Mouse (Mus musculus): Measurements from ENCODE around the gene 1500009C09Rik. TPM values are rescaled to one million over a fixed set of nuclear protein-coding genes. Genes with fewer than 3 reads are reported as not detected.
A peak's percentile ranks its signal among the peaks of the same experiment; 100 is the strongest.
"Not testable (repeated sequence)": the region's sequence is repeated elsewhere in the genome, so short reads cannot be mapped to it uniquely, and the experiment has no call there.

1500009C09Rik gene
- polyA plus RNA-seq, 1 experiment, result 0.06 TPM

DNA sequence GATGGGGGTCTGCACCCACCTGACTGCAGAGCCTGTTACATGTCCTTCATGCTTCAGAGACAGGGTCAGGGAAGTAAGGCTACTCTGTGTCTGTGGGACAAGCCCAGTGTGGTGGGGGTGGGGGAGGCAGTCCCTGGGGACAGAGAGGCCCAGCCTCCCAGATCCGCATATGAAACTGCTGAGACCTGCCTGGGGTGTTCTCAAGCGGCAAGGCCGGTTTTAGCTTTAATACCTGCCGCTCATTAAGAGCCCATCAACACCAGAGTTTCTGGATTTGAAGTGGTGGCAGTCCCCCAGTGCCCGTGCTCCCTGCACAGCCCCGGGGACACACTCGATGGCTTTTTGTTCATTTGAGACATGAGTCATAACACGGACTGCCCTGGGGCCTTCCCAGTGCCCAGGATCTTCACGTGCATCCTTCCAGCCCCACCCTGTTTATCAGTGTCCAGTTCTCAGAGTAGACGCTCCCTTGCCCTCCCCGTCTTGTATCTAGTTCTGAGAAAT lies 22.6 kb upstream of the 1500009C09Rik start:
- Histone ChIP-seq H3K4me3 (replicated peaks) (no peak overlapping the region), H3K4me1 (peaks cover 26% of the 10 kb centered on the region), H3K9me3 (no peaks in the 10 kb centered on the region), H3K36me3 (replicated peaks; ENCODE audit: low read length) (peaks cover 13% of the 10 kb centered on the region), H3K27me3 (replicated peaks) (peaks cover 51% of the 10 kb centered on the region)
- TF ChIP-seq GATA1 (IDR thresholded peaks at IDR 0.05; ENCODE audit: borderline replicate concordance, low read length), result no peak
- TF ChIP-seq FLI1 (IDR thresholded peaks at IDR 0.05; ENCODE audit: low read length), result no peak

DNA sequence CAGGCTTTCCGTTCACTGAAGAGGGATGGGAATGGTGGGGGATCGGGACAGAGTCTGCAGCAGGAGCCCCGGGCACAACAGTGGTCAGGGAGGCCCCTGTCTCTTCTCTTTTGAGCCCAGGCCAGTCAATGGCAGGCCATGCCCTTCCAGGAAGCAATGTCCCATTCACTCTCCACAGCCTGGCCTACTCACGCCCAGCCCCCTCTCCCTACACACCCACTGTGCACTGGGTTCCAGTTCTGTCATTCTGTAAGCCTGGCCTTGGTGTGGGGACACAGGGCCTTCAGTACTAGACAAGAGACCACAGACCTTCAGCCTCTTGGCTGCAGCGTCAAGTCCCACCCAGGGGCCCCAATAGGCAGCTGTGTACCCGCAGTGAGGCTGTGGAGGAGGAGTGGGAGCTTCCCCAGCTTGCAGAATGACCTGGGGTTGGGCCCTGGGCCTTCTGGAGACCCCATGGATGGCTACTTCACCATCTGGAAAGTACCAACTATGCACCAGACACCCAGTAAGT lies 22.0 kb upstream of the 1500009C09Rik start:
- Histone ChIP-seq H3K27me3 (replicated peaks) (peaks cover 45% of the 10 kb centered on the region), H3K4me1 (peaks cover 29% of the 10 kb centered on the region), H3K36me3 (replicated peaks; ENCODE audit: low read length) (peaks cover 16% of the 10 kb centered on the region), H3K9me3 (no peaks in the 10 kb centered on the region), H3K4me3 (replicated peaks) (no peak overlapping the region)
- no peak for TF ChIP-seq FLI1 (IDR thresholded peaks at IDR 0.05; ENCODE audit: low read length)
- TF ChIP-seq GATA1 (IDR thresholded peaks at IDR 0.05; ENCODE audit: borderline replicate concordance, low read length), result no peak

DNA sequence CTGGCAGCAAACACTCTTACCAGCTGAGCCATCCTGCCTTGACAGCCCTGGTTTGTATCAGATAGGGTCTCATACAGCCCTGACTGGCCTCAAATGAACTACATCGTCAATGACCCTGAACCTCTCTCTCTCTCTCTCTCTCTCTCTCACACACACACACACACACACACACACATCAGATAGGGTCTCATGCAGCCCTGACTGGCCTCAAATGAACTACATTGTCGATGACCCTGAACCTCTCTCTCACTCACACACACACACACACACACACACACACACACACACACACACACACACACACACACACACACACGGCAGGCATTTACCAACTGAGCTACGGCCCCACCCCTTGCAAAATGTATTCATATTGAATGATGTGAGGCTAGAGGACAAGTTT lies 21.1 kb upstream of the 1500009C09Rik start:
- Histone ChIP-seq H3K4me1 (peaks cover 30% of the 10 kb centered on the region), H3K27me3 (replicated peaks) (peaks cover 36% of the 10 kb centered on the region), H3K9me3 (no peaks in the 10 kb centered on the region), H3K36me3 (replicated peaks; ENCODE audit: low read length) (peaks cover 16% of the 10 kb centered on the region), H3K4me3 (replicated peaks) (no peak overlapping the region)
- no peak for TF ChIP-seq FLI1 (IDR thresholded peaks at IDR 0.05; ENCODE audit: low read length)
- TF ChIP-seq GATA1 (IDR thresholded peaks at IDR 0.05; ENCODE audit: borderline replicate concordance, low read length), result no peak

DNA sequence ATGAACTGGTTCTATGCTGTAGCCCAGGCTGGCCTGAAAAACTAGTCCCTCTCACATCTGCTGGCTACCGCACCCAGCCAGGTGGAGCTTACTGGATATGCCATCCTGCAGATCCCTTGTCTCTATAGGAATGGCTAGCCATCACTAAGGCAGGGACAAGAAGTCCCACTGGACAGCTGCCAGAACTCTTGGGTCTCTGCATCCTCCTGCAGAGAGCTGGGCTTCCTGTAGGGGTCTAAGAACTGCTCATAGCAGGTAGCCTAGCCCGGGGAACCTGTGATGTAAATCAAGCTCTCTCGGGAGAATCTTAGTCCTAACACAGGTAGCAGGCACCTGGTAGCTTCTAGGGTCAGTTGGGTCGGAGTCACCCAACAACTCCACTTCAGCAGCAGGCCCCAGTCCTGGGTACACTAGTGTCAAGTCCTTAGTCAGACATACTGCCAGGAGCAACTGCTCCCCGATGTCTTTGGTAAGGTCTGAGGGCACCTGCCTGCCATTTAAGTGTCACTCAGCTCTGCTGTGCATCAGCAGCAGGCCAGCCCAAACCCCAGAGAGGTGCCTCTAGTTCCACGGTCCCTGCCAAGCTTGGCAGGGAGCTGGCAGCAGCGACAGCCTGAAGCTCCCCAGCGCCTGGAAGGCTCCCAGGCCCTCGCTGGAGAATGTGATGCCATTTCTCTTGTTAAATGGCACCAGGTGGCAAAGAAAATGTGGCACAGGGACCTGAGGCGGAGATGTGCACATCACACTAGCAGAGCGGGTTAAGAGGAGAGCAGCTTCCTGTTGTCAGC lies 20.4 kb upstream of the 1500009C09Rik start:
- Histone ChIP-seq H3K4me3 (replicated peaks) (no peak overlapping the region), H3K9me3 (no peaks in the 10 kb centered on the region), H3K27me3 (replicated peaks) (peaks cover 30% of the 10 kb centered on the region), H3K36me3 (replicated peaks; ENCODE audit: low read length) (peaks cover 16% of the 10 kb centered on the region), H3K4me1 (peaks cover 34% of the 10 kb centered on the region)
- no peak for TF ChIP-seq FLI1 (IDR thresholded peaks at IDR 0.05; ENCODE audit: low read length)

DNA sequence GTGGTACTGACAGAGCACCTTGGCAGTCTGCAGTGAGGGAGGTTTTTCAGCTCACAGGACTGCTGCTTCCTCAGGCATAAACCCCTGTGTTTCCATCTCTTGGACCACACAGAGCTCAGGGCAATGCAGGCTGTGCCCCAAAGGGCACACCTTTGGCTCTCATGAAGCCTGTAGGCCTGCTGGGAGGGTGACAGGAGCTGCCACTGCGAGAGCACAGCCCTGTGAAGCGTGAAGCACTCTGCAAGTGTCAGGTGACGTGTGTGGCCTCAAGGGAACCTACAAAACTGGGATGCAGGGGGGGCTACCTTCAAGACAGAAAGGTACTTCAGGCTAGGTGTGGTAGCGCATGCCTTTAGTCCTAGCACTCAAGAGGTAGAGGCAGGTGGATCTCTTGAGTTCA lies 19.5 kb upstream of the 1500009C09Rik start:
- Histone ChIP-seq H3K27me3 (replicated peaks) (peaks cover 27% of the 10 kb centered on the region), H3K4me1 (peaks cover 34% of the 10 kb centered on the region), H3K4me3 (replicated peaks) (no peak overlapping the region), H3K36me3 (replicated peaks; ENCODE audit: low read length) (peaks cover 16% of the 10 kb centered on the region), H3K9me3 (no peaks in the 10 kb centered on the region)
- TF ChIP-seq GATA1 (IDR thresholded peaks at IDR 0.05; ENCODE audit: borderline replicate concordance, low read length), result no peak
- TF ChIP-seq FLI1 (IDR thresholded peaks at IDR 0.05; ENCODE audit: low read length), result no peak

DNA sequence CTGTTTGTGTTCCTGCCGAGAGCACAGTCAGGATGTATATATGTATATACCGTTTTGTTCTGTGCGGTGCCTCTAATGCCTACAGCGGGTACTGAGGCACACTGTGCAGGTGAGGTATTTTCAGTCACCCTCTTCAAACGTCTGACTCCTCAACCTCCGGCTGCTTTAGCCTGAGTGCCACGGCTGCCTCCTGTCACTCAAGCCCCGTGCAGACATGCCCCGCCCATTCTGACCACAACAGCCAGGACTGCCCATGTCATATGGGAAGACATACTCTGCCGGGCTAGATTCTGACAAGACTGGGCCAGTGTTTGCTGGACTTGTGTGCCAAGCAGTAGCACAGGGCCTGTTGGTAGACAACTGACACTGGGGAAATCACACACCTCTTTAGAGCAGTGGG lies 16.5 kb upstream of the 1500009C09Rik start:
- Histone ChIP-seq H3K9me3 (no peaks in the 10 kb centered on the region), H3K36me3 (replicated peaks; ENCODE audit: low read length) (peaks cover 30% of the 10 kb centered on the region), H3K27me3 (replicated peaks) (peaks cover 14% of the 10 kb centered on the region), H3K4me1 (peaks cover 31% of the 10 kb centered on the region), H3K4me3 (replicated peaks) (peak overlapping the region; percentile 53)
- TF ChIP-seq FLI1 (IDR thresholded peaks at IDR 0.05; ENCODE audit: low read length), result no peak
- no peak for TF ChIP-seq GATA1 (IDR thresholded peaks at IDR 0.05; ENCODE audit: borderline replicate concordance, low read length)

DNA sequence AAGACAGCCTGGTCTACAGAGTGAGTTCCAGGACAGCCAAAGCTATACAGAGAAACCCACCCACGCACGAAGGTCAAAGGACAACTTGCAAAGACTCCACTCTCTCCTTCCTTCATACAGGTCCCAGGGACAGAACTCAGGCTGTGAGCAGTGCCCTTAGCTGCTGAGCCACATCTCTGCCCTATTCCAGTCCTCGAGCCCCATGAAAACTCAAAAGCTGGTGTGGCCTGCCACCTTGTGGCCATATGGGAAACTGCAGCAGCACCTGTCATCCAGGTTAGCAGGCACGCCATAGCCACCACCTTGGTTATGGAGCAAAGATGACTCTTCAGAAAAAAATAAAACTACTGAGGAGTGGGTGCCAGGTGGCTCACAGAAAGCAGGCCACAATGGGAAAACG lies 15.6 kb upstream of the 1500009C09Rik start:
- TF ChIP-seq FLI1 (IDR thresholded peaks at IDR 0.05; ENCODE audit: low read length) (no peak), GATA1 (IDR thresholded peaks at IDR 0.05; ENCODE audit: borderline replicate concordance, low read length) (no peak)
- peaks cover 31% of the 10 kb centered on the region for H3K4me1 ChIP-seq
- peaks cover 36% of the 10 kb centered on the region for H3K36me3 ChIP-seq (replicated peaks; ENCODE audit: low read length)
- H3K4me3 ChIP-seq (replicated peaks), result no peak overlapping the region
- peaks cover 8% of the 10 kb centered on the region for H3K27me3 ChIP-seq (replicated peaks)
- no peaks in the 10 kb centered on the region for H3K9me3 ChIP-seq

DNA sequence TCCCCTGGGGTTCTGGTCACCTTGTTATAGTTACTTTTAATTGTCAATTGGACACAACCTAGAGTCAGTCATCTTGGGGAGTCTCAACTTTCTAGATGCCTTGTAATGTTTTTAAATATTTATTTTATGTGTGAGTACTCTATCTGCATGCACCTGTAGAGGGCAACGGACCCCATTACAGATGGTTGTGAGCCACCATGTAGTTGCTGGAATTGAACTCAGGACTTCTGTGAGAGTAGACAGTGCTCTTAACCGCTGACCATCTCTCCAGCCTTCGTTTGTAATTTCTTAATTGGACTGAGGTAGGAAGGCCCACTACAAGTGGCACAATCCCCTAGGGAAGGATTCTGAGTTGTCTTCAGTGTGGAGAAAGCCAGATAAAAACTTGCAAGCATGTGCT lies 8.9 kb upstream of the 1500009C09Rik start:
- TF ChIP-seq FLI1 (IDR thresholded peaks at IDR 0.05; ENCODE audit: low read length), result no peak
- TF ChIP-seq GATA1 (IDR thresholded peaks at IDR 0.05; ENCODE audit: borderline replicate concordance, low read length), result no peak
- peak overlapping the region; percentile 99 for H3K4me3 ChIP-seq (replicated peaks)
- peaks cover 11% of the 10 kb centered on the region for H3K4me1 ChIP-seq
- peaks cover 15% of the 10 kb centered on the region for H3K36me3 ChIP-seq (replicated peaks; ENCODE audit: low read length)
- H3K9me3 ChIP-seq, result no peaks in the 10 kb centered on the region
- H3K27me3 ChIP-seq (replicated peaks), result no peaks in the 10 kb centered on the region

DNA sequence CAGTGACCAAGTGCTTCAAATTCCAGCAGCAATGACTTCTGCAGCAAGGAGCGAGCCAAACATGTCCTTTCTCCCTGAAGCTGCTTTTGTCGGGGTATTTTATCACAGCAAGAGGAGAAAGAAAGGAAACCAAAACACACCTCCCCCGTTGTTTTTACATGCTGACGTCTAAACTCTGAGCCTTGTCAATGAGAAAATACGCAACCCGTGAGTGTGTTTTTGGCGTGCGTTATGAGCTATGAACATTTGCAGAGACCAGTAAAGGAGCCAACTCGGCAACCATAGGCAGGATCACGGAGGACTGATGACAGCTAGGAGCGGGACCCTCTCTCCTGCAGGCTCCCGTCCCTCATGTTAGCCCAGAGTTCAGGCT lies 8.5 kb upstream of the 1500009C09Rik start:
- Histone ChIP-seq H3K27me3 (replicated peaks) (peaks cover 2% of the 10 kb centered on the region), H3K4me1 (peaks cover 11% of the 10 kb centered on the region)

DNA sequence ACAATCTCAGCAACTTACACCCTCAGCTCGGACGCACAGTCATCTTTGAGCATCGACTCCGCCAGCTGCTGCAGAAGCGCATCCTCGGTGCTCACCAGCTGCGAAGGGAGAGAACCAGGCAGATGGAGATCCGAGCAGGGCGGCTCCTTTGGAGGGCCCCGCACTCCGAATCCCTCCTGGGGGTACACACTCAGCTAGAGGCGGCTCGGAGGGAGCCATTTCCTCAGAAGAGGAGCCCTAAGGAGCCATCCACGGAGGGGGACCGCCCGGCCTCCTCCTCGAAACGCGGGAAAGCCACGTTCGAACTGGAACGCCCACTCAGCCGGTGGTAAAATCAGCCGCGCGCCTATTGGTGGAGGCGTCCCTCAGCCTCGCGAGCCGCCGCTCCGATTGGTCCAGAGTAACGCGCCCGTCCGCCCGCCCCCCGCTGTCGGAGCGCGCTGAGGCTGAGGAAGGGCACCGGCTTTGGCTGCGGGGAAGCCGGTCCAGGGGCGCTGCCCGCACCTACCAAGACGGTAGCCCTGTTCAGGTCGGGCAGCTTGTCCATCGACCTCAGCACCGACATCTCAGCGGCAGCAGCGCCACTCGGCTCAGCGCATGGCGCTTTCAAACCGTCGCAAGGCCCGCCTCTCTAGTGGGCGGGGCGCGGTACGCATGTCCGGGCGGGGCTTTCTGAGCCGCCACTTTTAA lies 7.9 kb upstream of the 1500009C09Rik start, which contains the start of gene Cenpm:
Gene Cenpm (minus strand): TSS at position 634 of the 690 bp plus-strand sequence.
- no peak for TF ChIP-seq FLI1 (IDR thresholded peaks at IDR 0.05; ENCODE audit: low read length)
- no peak for TF ChIP-seq GATA1 (IDR thresholded peaks at IDR 0.05; ENCODE audit: borderline replicate concordance, low read length)
- Histone ChIP-seq H3K4me3 (replicated peaks) (peak within 1 kb of the TSS; percentile 99), H3K36me3 (replicated peaks; ENCODE audit: low read length) (peaks cover 6% of the 10 kb centered on the region), H3K9me3 (no peaks in the 10 kb centered on the region), H3K27me3 (replicated peaks) (peaks cover 3% of the 10 kb centered on the region), H3K4me1 (peaks cover 11% of the 10 kb centered on the region)

More for the DNA sequence above, 8.5 kb upstream of the 1500009C09Rik start:
- no peaks in the 10 kb centered on the region for H3K9me3 ChIP-seq
- peaks cover 11% of the 10 kb centered on the region for H3K36me3 ChIP-seq (replicated peaks; ENCODE audit: low read length)
- TF ChIP-seq FLI1 (IDR thresholded peaks at IDR 0.05; ENCODE audit: low read length) (no peak), GATA1 (IDR thresholded peaks at IDR 0.05; ENCODE audit: borderline replicate concordance, low read length) (no peak)
- peak overlapping the region; percentile 99 for H3K4me3 ChIP-seq (replicated peaks)

DNA sequence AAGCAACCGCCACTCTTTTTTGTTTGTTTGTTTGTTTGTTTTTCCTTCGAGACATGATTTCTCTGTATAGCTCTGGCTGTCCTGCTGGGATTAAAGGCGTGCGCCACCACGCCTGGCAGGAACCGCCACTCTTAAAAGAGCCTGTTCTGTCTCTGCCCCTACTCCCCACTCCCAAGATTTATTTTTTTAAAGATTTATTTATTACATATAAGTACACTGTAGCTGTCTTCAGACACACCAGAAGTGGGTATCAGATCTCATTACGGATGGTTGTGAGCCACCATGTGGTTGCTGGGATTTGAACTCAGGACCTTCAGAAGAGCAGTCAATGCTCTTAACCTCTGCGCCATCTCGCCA lies 7.4 kb upstream of the 1500009C09Rik start:
- not testable (repeated sequence) for H3K9me3 ChIP-seq; H3K36me3 ChIP-seq (replicated peaks; ENCODE audit: low read length); H3K27me3 ChIP-seq (replicated peaks)
- peaks cover 11% of the 10 kb centered on the region for H3K4me1 ChIP-seq
- H3K4me3 ChIP-seq (replicated peaks), result peak overlapping the region; percentile 99
